Mouse (Mus musculus) Patski (cell line): ENCODE data around the gene Rab38. TPM values are rescaled to one million over a fixed set of nuclear protein-coding genes. Genes with fewer than 3 reads are reported as not detected.
A peak's percentile ranks its signal among the peaks of the same experiment; 100 is the strongest.

Source experiments
- ATAC-seq: fragments of 100-300 bp; one replicate; pipeline ENCODE4 v1.8.0; 2021
- CTCF ChIA-PET: fragments of 350-600 bp; sonication (Branson Sonifier 250); formaldehyde crosslinking; loops from one replicate; lab custom pipeline; 2022; ENCODE audit warnings: inconsistent platforms; lab: Charles Lee
- POLR2A ChIA-PET: fragments of 350-600 bp; sonication (Branson Sonifier 250); formaldehyde crosslinking; loops from one replicate; lab custom pipeline; 2022; ENCODE audit warnings: antibody characterized with exemption, inconsistent platforms; lab: Charles Lee
- DNase-seq: peaks from one replicate; pipeline ENCODE4 v3.0.0-alpha.2; 2011; ENCODE audit warnings: low read depth, low spot score
- H3K27me3 ChIP-seq: fragments of 371-371 bp; one replicate; pipeline ENCODE4 v1.5.1; 2021
- CTCF ChIP-seq: fragments of 100-300 bp; IDR thresholded peaks from one replicate; pipeline ENCODE4 v1.5.1; 2021
- in situ Hi-C: fragments of 300-500 bp; cut with MboI; formaldehyde crosslinking; loops from 3 replicates; pipeline ENCODE4 v1.11.1; 2018; ENCODE audit warnings: low pct_unique_long_range_greater_than_20kb, mixed read lengths
- polyA plus RNA-seq: library from polyadenylated mRNA; unstranded; gene quantifications from one replicate; pipeline ENCODE4 v1.2.3, GENCODE M21; 2021

Gene Rab38
- polyA plus RNA-seq, 1 experiment from 2014 or later, result 4.0 TPM

DNA sequence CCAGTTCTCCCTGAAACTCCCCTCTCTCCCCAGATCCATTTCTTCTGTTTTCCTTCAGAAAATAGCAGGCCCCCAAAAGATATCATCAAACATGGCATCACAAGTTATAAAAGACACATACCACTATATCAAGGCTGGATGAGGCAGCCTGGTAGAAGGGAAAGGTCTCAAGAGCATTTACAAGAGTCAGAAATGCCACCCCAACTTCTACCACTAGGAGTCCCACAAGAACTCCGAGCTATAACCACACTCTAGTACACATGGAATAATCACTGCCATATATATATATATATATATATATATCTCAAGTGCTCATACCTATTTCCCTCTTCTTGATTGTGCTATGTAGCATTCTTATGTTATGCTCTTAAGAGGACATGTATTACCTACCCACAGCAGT lies 92.4 kb downstream of the Rab38 start:
- DNase-seq (no peak), ATAC-seq (no peak)
- peaks cover 6% of the 10 kb centered on the region for H3K27me3 ChIP-seq
- in situ Hi-C loops, result no loop called here
- POLR2A ChIA-PET, result no interaction called here
- TF ChIP-seq CTCF, result peak; percentile 31
- CTCF ChIA-PET, result no interaction called here

DNA sequence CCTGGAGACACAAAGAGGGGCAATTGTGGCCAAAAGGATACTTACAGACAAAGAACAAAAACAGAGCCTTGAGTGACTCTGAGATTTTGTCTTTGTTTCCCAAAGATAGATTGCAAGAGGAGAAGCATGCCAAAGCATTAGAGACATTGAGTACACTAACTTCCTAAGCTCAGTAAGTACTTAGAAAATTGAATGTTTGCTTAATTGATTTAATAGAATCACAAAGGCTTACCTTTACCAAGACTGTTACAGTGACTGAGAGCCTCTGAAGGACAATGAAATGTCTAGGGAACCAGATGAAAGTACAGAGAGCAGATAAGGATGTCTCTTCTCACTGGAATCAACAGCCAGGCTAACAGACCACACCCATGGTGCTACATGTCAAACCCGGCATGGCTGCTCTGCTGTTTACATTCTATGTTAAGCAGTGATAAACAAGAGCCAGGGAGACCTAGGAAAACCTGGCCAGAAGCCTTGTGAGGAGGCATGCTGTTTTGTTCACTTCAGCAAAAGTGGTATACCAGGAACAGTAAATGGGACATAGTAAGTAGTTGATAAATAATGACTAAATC lies 97.1 kb downstream of the Rab38 start:
- ATAC-seq (no peak), DNase-seq (no peak)
- ChIA-PET POLR2A (no interaction called here), CTCF (interaction anchor here (1.0 to 1.6 kb wide), 2 partner anchors 13 to 17 kb away, joined by 4 to 5 read pairs; no protein-coding TSS in a partner anchor)
- in situ Hi-C loops, result loop anchor here (25.0 kb wide), 1 partner anchor 315 kb away; no protein-coding TSS in a partner anchor
- H3K27me3 ChIP-seq, result no peaks in the 10 kb centered on the region
- no peak for TF ChIP-seq CTCF

DNA sequence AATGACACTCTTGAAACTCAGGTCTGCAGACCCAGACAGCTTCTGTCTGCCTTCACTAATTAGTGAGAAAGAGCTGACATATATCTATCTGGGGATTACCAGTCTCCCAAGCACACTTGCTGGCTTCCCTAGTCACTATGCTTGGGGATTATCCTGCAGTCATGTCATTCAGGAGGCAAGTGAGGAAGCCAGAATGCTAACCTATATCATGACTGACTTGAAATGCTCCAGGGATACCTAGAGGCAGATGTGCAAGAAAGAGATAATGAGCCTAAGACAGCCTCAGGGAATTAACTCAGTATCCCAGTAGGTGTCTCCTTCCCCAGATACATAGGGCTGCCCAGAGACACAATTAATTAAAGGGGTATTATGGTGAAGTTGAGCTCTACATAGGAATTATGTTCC lies 106.1 kb downstream of the Rab38 start:
- CTCF ChIA-PET, result interaction anchor here (1.6 kb wide), 1 partner anchor 8 kb away, joined by 5 read pairs; no protein-coding TSS in a partner anchor
- H3K27me3 ChIP-seq, result no peaks in the 10 kb centered on the region
- in situ Hi-C loops, result loop anchor here (25.0 kb wide), 1 partner anchor 324 kb away; no protein-coding TSS in a partner anchor
- ATAC-seq, result no peak
- no peak for TF ChIP-seq CTCF
- DNase-seq, result no peak
- POLR2A ChIA-PET, result no interaction called here

GRCm38 (mm10) chr7:88536743-88537142 lies 106.7 kb downstream of the Rab38 start:
- POLR2A ChIA-PET, result no interaction called here

More at GRCm38 (mm10) chr7:88536743-88537142, 106.7 kb downstream of the Rab38 start:
- TF ChIP-seq CTCF, result no peak
- ATAC-seq, result no peak
- in situ Hi-C loops, result loop anchor here (25.0 kb wide), 1 partner anchor 324 kb away; no protein-coding TSS in a partner anchor
- H3K27me3 ChIP-seq, result no peaks in the 10 kb centered on the region
- CTCF ChIA-PET, result interaction anchor here (1.6 kb wide), 1 partner anchor 8 kb away, joined by 5 read pairs; no protein-coding TSS in a partner anchor
- DNase-seq, result no peak

Other genes with a start within 250 kb of the Rab38 start
- 24.7 TPM for gene Ctsc, start 152.2 kb upstream of the Rab38 start, polyA plus RNA-seq